Mouse (Mus musculus) heart, embryonic 11.5 days (tissue): ENCODE results near the gene Mllt1. TPM values are rescaled to one million over a fixed set of nuclear protein-coding genes. Genes with fewer than 3 reads are reported as not detected.

Source experiments
- ATAC-seq: fragments of 200-750 bp; cut with Nextera tagmentation; replicated peaks from 2 replicates; pipeline ENCODE4 v1.8.0; 2017; ENCODE audit warnings: moderate library complexity; ENCODE audit not compliant: insufficient number of reproducible peaks, low FRiP score, low TSS enrichment
- H3K27ac ChIP-seq: fragments of 300-500 bp; sonication (generic); 2 replicates; pipeline ENCODE4 v1.5.1; 2014; ENCODE audit warnings: mild to moderate bottlenecking, low read depth, low read length
- H3K27me3 ChIP-seq: fragments of 300-500 bp; sonication (generic); 2 replicates; pipeline ENCODE4 v1.6.1; 2014; ENCODE audit warnings: mild to moderate bottlenecking, low read length, mixed read lengths; ENCODE audit not compliant: control insufficient read depth, insufficient read depth
- H3K36me3 ChIP-seq: fragments of 300-500 bp; sonication (generic); 2 replicates; pipeline ENCODE4 v1.6.1; 2014; ENCODE audit warnings: mild to moderate bottlenecking, low read length, moderate library complexity, mixed read lengths; ENCODE audit not compliant: control insufficient read depth, insufficient read depth
- H3K4me1 ChIP-seq: fragments of 300-500 bp; sonication (generic); 2 replicates; pipeline ENCODE4 v1.6.1; 2014; ENCODE audit warnings: low read length; ENCODE audit not compliant: control insufficient read depth, insufficient read depth
- H3K4me2 ChIP-seq: fragments of 300-500 bp; sonication (generic); 2 replicates; pipeline ENCODE4 v1.6.1; 2014; ENCODE audit warnings: mild to moderate bottlenecking, moderate library complexity
- H3K4me3 ChIP-seq: fragments of 300-500 bp; sonication (generic); 2 replicates; pipeline ENCODE4 v1.5.1; 2014; ENCODE audit warnings: low read depth, low read length
- H3K9ac ChIP-seq: fragments of 300-500 bp; sonication (generic); 2 replicates; pipeline ENCODE4 v1.6.1; 2014; ENCODE audit warnings: mild to moderate bottlenecking, low read depth, low read length, moderate library complexity
- H3K9me3 ChIP-seq: fragments of 300-500 bp; sonication (generic); replicated peaks from 2 replicates; pipeline ENCODE4 v1.6.1; 2016; ENCODE audit warnings: low read length; ENCODE audit not compliant: control insufficient read depth
- WGBS: fragments of 180-500 bp; shearing (Covaris S2); extraction: QIAGEN DNeasy Blood & Tissue Kit; methylation state at CpG from one replicate; pipeline ENCODE4 v1.1.7; 2014; ENCODE audit not compliant: insufficient replicate concordance; 5-methylcytosine and 5-hydroxymethylcytosine counted together
- polyA plus RNA-seq: library from polyadenylated mRNA; unstranded; fragments of >200 nt; fragmentation: Nextera tagmentation; extraction: Ambion mirVana; gene quantifications from 2 replicates; pipeline ENCODE4 v1.2.1, GENCODE M21; 2014

The Mllt1 gene
- polyA plus RNA-seq, 1 experiment from 2014 or later = 20.1 TPM

GRCm38 (mm10) chr17:56848785-56849184 lies 86.4 kb downstream of the Mllt1 start:
- H3K36me3 ChIP-seq = no peaks in the 10 kb centered on the region
- H3K27ac ChIP-seq = no peak overlapping the region
- ATAC-seq = no peak
- H3K9me3 ChIP-seq = no peaks in the 10 kb centered on the region
- H3K4me1 ChIP-seq = no peaks in the 10 kb centered on the region
- no peak overlapping the region for H3K4me3 ChIP-seq
- H3K27me3 ChIP-seq = no peaks in the 10 kb centered on the region; the same call in 1 of the 2 replicates
- 77% methylated on average over 5 of the region's 5 CpGs for WGBS
- no peak overlapping the region for H3K9ac ChIP-seq
- H3K4me2 ChIP-seq = no peak overlapping the region

- Histone ChIP-seq H3K4me2 (no peak overlapping the region), H3K4me1 (no peaks in the 10 kb centered on the region), H3K27me3 (no peaks in the 10 kb centered on the region; the same call in 1 of the 2 replicates), H3K9me3 (no peaks in the 10 kb centered on the region), H3K4me3 (no peak overlapping the region), H3K36me3 (no peaks in the 10 kb centered on the region), H3K27ac (no peak overlapping the region), H3K9ac (no peak overlapping the region)
- WGBS = 73% methylated on average over 5 of the region's 5 CpGs
- no peak for ATAC-seq
Measured at GRCm38 (mm10) chr17:56843678-56844077, 91.5 kb downstream of the Mllt1 start.

Other genes starting within 250 kb of the Mllt1 start
- 651 and 677 TPM in 2 replicates for gene Ndufa11, start 217.6 kb downstream of the Mllt1 start, polyA plus RNA-seq
- gene Vmac, start 217.4 kb downstream of the Mllt1 start, polyA plus RNA-seq = 11.9 and 13.4 TPM in 2 replicates
- gene Nrtn, start 177.9 kb downstream of the Mllt1 start, polyA plus RNA-seq = 4.6 and 5.2 TPM in 2 replicates
- 28.4 and 32.1 TPM in 2 replicates for gene Dus3l, start 170.7 kb downstream of the Mllt1 start, polyA plus RNA-seq
- gene Prr22, start 165.2 kb downstream of the Mllt1 start, polyA plus RNA-seq = 0.97 and 1.0 TPM in 2 replicates
- 3.2 and 3.3 TPM in 2 replicates for gene Rfx2, start 104.4 kb downstream of the Mllt1 start, polyA plus RNA-seq
- gene Acsbg2, start 61.0 kb downstream of the Mllt1 start, polyA plus RNA-seq = not detected in 2 replicates
- gene 1700061G19Rik, start 59.9 kb downstream of the Mllt1 start, polyA plus RNA-seq = 0.26 and 0.44 TPM in 2 replicates
- gene Acer1, start 46.7 kb upstream of the Mllt1 start, polyA plus RNA-seq = not detected in 2 replicates
- 124 and 130 TPM in 2 replicates for gene Clpp, start 54.9 kb upstream of the Mllt1 start, polyA plus RNA-seq
- 49.4 and 50.8 TPM in 2 replicates for gene Alkbh7, start 61.9 kb upstream of the Mllt1 start, polyA plus RNA-seq
- 0.50 and 0.72 TPM in 2 replicates for gene Pspn, start 64.6 kb upstream of the Mllt1 start, polyA plus RNA-seq
- 40.0 and 41.3 TPM in 2 replicates for gene Gtf2f1, start 75.9 kb upstream of the Mllt1 start, polyA plus RNA-seq
- gene Gm17949, start 76.1 kb upstream of the Mllt1 start, polyA plus RNA-seq = 0.17 and 0.18 TPM in 2 replicates
- gene Khsrp, start 96.1 kb upstream of the Mllt1 start, polyA plus RNA-seq = 28.8 and 33.5 TPM in 2 replicates
- not detected in 2 replicates for gene Slc25a41, start 106.2 kb upstream of the Mllt1 start, polyA plus RNA-seq
- gene Crb3, start 123.7 kb upstream of the Mllt1 start, polyA plus RNA-seq = 0.31 and 0.72 TPM in 2 replicates
- 11.6 and 13.3 TPM in 2 replicates for gene Slc25a23, start 124.4 kb upstream of the Mllt1 start, polyA plus RNA-seq
- 0.49 and 0.58 TPM in 2 replicates for gene Dennd1c, start 143.1 kb upstream of the Mllt1 start, polyA plus RNA-seq
- gene Tubb4a, start 152.4 kb upstream of the Mllt1 start, polyA plus RNA-seq = 12.2 and 15.6 TPM in 2 replicates
- 5.5 and 6.7 TPM in 2 replicates for gene Tnfsf9, start 169.9 kb upstream of the Mllt1 start, polyA plus RNA-seq
- not detected in 2 replicates for gene Cd70, start 214.4 kb upstream of the Mllt1 start, polyA plus RNA-seq